Mouse (Mus musculus): Measurements from ENCODE around the gene Tspan9. TPM values are rescaled to one million over a fixed set of nuclear protein-coding genes. Genes with fewer than 3 reads are reported as not detected.

Tspan9 gene
- polyA plus RNA-seq, 1 experiment from 2014 or later: 141 TPM

DNA sequence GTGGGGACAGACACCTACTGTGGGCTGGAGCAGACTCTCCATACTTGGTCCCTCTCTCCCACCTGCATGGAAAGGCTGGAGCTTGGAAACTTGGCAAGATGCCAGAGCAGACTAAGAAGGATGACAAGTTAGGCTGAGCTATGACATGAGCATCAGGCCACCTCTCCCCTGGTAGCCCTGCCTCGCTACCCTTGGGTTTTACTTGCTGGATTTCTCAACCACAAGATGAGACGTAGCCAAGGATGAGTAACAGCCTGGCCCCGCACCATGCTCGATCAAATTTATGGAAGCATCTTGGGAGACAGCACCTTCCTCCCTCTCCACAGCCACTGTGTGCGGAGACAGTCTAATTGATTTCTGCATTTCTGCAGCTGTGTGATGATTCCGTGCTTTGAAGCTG, 28.3 kb downstream of the Tspan9 start:
- no peak overlapping the region for H3K4me3 ChIP-seq
- no peak overlapping the region for H3K4me2 ChIP-seq
- no peak for ATAC-seq (ENCODE audit: insufficient number of reproducible peaks, low FRiP score, low TSS enrichment, low read depth)
- 69% methylated on average over 6 of the region's 6 CpGs for WGBS
- no peaks in the 10 kb centered on the region for H3K27me3 ChIP-seq
- H3K9ac ChIP-seq: no peak overlapping the region
- no peaks in the 10 kb centered on the region for H3K9me3 ChIP-seq
- peaks cover 40% of the 10 kb centered on the region for H3K4me1 ChIP-seq
- H3K36me3 ChIP-seq: peaks cover 5% of the 10 kb centered on the region; the same call in 1 of the 2 replicates
- no peak overlapping the region for H3K27ac ChIP-seq

DNA sequence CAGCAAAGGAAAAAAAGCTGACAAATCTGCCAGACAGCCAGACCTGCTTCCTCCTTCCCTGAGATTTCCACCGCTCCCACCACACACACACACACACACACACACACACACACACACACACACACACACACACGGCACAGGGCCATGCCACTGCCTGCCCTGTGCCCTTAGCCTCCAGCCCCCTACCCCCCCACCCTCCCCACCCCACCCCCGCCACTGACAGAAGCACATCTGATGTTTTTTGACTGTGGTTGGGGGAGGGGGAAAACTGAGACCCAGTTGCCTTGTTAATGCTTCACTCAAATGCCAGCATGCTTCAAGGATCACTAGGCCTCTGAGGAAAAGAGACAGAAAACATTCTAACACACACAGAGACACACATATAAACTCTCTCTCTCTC, 30.8 kb downstream of the Tspan9 start:
- H3K4me3 ChIP-seq: no peak overlapping the region
- no peak overlapping the region; the same call in 1 of the 2 replicates for H3K27ac ChIP-seq
- no peak for ATAC-seq (ENCODE audit: insufficient number of reproducible peaks, low FRiP score, low TSS enrichment, low read depth)
- H3K4me1 ChIP-seq: peaks cover 52% of the 10 kb centered on the region
- no peaks in the 10 kb centered on the region for H3K9me3 ChIP-seq
- 31% methylated on average over 3 of the region's 3 CpGs for WGBS
- H3K4me2 ChIP-seq: no peak overlapping the region
- H3K36me3 ChIP-seq: no peaks in the 10 kb centered on the region
- H3K9ac ChIP-seq: no peak overlapping the region
- no peaks in the 10 kb centered on the region for H3K27me3 ChIP-seq

DNA sequence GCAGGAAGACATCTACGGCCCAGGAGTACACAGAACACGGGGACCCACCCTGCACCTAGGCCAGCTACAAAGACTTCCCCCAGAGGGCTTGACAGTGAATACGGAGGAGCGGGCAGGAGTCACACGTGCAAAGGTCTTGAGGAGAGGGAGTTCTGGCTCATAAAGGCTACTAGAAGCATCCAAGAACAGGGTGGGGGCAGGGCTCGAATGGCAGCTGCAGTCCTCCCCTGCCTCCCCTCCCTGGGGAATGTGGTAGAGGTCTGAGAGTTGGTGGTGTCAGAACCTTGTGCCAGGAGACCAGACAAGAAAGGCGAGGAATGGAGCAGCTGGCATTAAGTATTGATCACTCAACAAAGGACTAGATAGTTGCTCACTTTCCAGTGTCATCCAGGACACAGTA, 31.6 kb downstream of the Tspan9 start:
- H3K9ac ChIP-seq: no peak overlapping the region
- H3K9me3 ChIP-seq: no peaks in the 10 kb centered on the region
- no peaks in the 10 kb centered on the region for H3K36me3 ChIP-seq
- ATAC-seq (ENCODE audit: insufficient number of reproducible peaks, low FRiP score, low TSS enrichment, low read depth): no peak
- H3K27me3 ChIP-seq: no peaks in the 10 kb centered on the region
- WGBS: 39% methylated on average over 7 of the region's 7 CpGs
- no peak overlapping the region for H3K27ac ChIP-seq
- H3K4me1 ChIP-seq: peaks cover 53% of the 10 kb centered on the region
- H3K4me2 ChIP-seq: no peak overlapping the region
- H3K4me3 ChIP-seq: no peak overlapping the region

DNA sequence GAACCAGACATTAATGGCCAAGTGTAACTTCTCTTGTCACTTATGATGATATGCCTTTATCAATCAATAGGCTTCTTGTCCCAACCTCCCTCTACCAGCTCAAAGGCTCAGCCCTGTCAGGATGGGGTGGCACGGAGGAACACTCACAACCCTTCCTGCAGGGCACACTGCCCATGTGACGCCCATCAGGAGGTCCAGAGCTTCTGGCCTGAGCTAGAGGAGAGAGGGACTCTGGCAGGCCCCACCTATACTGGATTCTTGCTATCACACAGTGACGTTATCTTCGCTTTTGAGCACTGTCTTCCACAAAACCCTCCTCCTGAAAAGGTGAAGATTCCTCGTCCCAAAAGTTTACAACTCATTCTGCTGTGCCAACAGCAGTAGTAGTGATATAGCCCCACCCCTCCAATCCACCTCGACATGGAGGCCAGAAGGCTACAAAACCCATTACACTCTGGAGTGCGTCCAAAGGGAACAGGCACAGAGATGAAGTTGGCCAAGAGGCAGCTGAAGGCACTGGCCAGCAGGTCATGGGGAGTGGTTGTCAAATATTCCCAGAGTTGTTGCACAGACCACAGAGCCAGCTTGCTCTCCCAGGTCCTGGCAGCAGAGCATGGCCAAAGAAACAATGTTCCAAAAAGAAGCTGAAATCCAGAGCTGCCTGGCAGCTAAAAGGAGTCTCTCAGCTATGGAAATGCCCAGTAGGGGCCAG, 34.9 kb downstream of the Tspan9 start:
- Histone ChIP-seq H3K4me3 (no peak overlapping the region), H3K4me2 (no peak overlapping the region), H3K27ac (no peak overlapping the region), H3K9me3 (no peaks in the 10 kb centered on the region), H3K4me1 (peaks cover 68% of the 10 kb centered on the region), H3K36me3 (no peaks in the 10 kb centered on the region), H3K9ac (no peak overlapping the region), H3K27me3 (no peaks in the 10 kb centered on the region)
- 68% methylated on average over 7 of the region's 7 CpGs for WGBS
- no peak for ATAC-seq (ENCODE audit: insufficient number of reproducible peaks, low FRiP score, low TSS enrichment, low read depth)

DNA sequence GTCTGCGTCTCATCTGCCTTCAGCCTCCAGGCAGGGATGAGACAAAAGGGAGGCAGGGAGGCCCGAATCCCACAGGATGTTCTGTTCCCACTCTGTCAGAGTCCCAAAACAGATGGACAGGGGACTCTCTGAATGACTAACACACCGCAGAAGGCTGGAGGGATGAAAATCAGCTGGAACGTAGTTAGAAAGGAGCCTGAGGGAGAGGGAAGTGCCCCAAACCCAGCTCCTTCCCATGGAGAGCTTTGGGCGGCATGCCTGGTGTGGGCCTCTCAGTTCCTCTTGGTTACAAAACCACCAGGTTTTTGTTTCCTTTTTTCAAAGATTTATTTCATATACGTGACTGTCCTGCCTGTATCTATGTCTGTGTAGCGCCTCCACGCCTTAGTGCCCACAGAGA, 35.7 kb downstream of the Tspan9 start:
- Histone ChIP-seq H3K9me3 (no peaks in the 10 kb centered on the region), H3K4me3 (no peak overlapping the region), H3K4me1 (peaks cover 66% of the 10 kb centered on the region), H3K27me3 (no peaks in the 10 kb centered on the region), H3K36me3 (no peaks in the 10 kb centered on the region), H3K9ac (no peak overlapping the region), H3K4me2 (no peak overlapping the region), H3K27ac (peak overlapping the region; percentile 18; the same call in 1 of the 2 replicates)
- ATAC-seq (ENCODE audit: insufficient number of reproducible peaks, low FRiP score, low TSS enrichment, low read depth): no peak
- WGBS: 56% methylated on average over 8 of the region's 8 CpGs

DNA sequence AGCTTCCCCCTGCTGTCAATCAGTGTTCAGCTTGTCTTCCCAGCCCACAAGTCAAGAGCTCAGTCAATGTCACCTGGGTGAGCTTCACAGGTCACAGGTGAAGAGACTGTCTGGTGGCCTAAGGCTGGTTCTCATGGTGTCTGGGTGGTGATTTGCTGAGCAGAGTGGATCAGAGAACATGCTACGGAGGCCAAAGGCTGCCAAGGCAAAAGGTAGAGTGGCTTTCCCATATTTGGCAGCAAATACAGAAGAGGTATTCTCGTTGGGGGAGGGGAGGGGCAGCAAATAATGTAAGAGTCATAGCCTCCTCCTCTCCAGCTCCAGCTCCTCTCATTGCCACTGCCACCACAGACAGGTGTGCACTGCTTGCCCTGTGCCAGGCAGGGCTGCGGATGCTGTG, 37.2 kb downstream of the Tspan9 start:
- H3K4me3 ChIP-seq: no peak overlapping the region
- H3K9ac ChIP-seq: no peak overlapping the region
- H3K27me3 ChIP-seq: no peaks in the 10 kb centered on the region
- H3K36me3 ChIP-seq: no peaks in the 10 kb centered on the region
- no peak overlapping the region for H3K4me2 ChIP-seq
- 66% methylated on average over 3 of the region's 3 CpGs for WGBS
- H3K9me3 ChIP-seq: no peaks in the 10 kb centered on the region
- H3K4me1 ChIP-seq: peaks cover 58% of the 10 kb centered on the region
- H3K27ac ChIP-seq: peak overlapping the region; percentile 83
- ATAC-seq (ENCODE audit: insufficient number of reproducible peaks, low FRiP score, low TSS enrichment, low read depth): no peak

DNA sequence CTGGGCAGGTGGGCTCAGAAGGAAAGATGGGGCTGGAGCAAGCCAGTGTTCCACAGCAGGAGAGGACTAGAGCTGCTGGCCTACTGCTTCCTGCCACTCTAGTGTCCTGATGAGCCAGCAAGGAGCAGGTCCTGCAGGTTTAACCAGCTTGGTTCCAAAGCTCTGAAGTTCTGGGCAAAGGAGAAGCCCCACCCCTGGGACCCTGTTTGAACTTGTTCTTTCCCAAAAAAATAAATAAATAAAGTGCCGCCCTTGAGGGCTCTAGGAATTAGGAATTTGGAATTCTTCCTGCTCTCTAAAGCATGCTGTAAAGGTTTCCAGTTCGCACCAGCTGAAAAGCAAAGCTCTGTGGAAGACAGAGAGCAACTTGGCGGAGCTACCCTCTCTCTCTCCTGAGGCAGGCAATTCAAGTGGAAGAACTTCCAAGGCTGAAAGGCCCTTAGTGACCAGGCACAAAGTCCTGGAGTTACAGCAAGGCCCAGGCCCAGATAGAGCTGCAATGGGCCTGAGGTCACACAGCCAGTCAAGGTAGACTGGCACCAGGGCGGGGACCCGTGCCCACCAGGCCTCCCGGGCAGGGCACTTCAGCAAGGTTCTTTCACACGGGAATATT, 38.6 kb downstream of the Tspan9 start:
- Histone ChIP-seq H3K9ac (no peak overlapping the region), H3K4me2 (no peak overlapping the region), H3K36me3 (no peaks in the 10 kb centered on the region), H3K27me3 (no peaks in the 10 kb centered on the region), H3K9me3 (no peaks in the 10 kb centered on the region), H3K4me1 (peaks cover 59% of the 10 kb centered on the region), H3K4me3 (no peak overlapping the region), H3K27ac (peak overlapping the region; percentile 83)
- peak; percentile 9; the same call in 1 of the 2 replicates for ATAC-seq (ENCODE audit: insufficient number of reproducible peaks, low FRiP score, low TSS enrichment, low read depth)
- WGBS: 58% methylated on average over 7 of the region's 7 CpGs

DNA sequence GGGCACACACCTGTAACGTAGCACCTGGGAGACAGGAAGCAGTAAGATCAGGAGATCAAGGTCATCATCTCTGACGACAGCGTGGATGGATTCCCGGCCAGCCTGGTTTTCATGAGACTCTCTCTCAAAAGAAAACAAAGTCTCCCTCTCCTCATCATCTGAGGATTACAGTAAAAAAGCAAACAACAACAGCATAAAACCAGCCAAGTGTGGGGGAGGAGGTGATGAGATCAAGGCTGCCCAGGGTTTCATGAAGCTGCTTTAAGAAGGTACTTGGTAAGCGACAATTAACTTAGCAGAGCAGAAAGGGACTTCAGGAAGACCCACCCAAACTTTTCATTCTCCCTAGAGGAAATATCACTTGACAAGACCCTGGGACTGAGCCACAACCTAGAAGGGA, 39.5 kb downstream of the Tspan9 start:
- no peaks in the 10 kb centered on the region for H3K27me3 ChIP-seq
- no peaks in the 10 kb centered on the region for H3K9me3 ChIP-seq
- no peaks in the 10 kb centered on the region for H3K36me3 ChIP-seq
- H3K27ac ChIP-seq: no peak overlapping the region
- 77% methylated on average over 5 of the region's 5 CpGs for WGBS
- no peak overlapping the region for H3K4me3 ChIP-seq
- peaks cover 69% of the 10 kb centered on the region for H3K4me1 ChIP-seq
- no peak overlapping the region for H3K4me2 ChIP-seq
- no peak overlapping the region for H3K9ac ChIP-seq
- ATAC-seq (ENCODE audit: insufficient number of reproducible peaks, low FRiP score, low TSS enrichment, low read depth): no peak

DNA sequence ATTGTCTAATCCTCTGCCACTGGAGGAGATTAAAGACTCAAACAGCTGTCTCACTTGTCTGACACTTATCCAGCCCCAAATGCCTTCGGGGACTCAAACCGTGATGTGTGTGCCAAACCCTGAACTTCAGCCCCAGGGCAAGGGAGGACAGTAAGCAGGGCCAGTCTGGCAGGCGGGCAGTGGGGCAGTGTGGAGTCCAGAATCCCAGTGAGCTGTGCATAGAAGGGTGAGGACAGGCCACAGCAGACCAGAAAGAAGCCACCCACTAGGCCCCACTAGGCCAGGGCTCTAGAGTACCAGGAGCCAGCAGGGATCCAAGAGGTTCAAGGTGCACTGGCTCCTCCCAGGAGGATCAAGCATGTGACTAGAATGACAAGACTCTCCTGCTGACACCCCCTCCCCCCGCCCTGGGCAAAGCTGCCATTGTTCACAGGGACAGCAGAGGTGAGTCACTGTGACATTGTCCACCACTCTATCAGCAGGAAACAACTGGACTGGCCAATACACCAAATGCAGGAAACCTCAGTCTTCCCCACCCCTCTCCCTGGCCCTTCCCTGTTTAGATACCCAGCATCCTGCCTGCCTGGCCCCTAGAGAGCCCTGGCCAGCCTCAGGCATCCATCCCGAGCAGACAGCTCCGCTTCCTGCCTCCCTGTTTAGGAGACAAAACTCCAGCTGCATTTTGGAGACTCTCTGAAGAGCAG, 40.9 kb downstream of the Tspan9 start:
- H3K4me2 ChIP-seq: no peak overlapping the region
- H3K27me3 ChIP-seq: no peaks in the 10 kb centered on the region
- 47% methylated on average over 6 of the region's 6 CpGs for WGBS
- ATAC-seq (ENCODE audit: insufficient number of reproducible peaks, low FRiP score, low TSS enrichment, low read depth): peak; percentile 17; the same call in 1 of the 2 replicates
- H3K9ac ChIP-seq: no peak overlapping the region
- H3K9me3 ChIP-seq: no peaks in the 10 kb centered on the region
- H3K4me1 ChIP-seq: peaks cover 56% of the 10 kb centered on the region
- no peaks in the 10 kb centered on the region for H3K36me3 ChIP-seq
- H3K4me3 ChIP-seq: no peak overlapping the region
- peak overlapping the region; percentile 62; the same call in 1 of the 2 replicates for H3K27ac ChIP-seq

DNA sequence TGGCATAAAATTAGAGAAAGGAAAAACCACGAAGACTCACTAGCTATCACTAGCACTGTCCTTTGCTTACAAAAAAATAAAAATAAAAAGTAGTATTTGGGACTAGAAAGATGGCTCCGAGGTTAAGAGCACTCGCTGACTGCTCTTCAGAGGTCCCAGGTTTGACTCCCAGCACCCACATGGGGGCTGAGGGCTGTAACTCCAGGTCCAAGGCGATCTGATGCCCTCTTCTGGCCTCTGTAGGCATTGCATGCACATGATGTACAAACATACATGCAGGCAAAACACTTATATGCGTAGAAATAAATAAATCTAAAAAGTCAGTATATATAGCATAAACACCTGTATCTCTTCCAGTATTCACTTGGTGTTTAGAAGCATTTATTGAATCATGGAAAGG, 43.5 kb downstream of the Tspan9 start:
- H3K27me3 ChIP-seq: no peaks in the 10 kb centered on the region
- WGBS: 77% methylated on average over 5 of the region's 5 CpGs
- peaks cover 51% of the 10 kb centered on the region for H3K4me1 ChIP-seq
- H3K36me3 ChIP-seq: no peaks in the 10 kb centered on the region
- ATAC-seq (ENCODE audit: insufficient number of reproducible peaks, low FRiP score, low TSS enrichment, low read depth): no peak
- H3K9me3 ChIP-seq: no peaks in the 10 kb centered on the region
- H3K4me2 ChIP-seq: no peak overlapping the region
- no peak overlapping the region for H3K9ac ChIP-seq
- H3K4me3 ChIP-seq: no peak overlapping the region
- peak overlapping the region; percentile 59; the same call in 1 of the 2 replicates for H3K27ac ChIP-seq

DNA sequence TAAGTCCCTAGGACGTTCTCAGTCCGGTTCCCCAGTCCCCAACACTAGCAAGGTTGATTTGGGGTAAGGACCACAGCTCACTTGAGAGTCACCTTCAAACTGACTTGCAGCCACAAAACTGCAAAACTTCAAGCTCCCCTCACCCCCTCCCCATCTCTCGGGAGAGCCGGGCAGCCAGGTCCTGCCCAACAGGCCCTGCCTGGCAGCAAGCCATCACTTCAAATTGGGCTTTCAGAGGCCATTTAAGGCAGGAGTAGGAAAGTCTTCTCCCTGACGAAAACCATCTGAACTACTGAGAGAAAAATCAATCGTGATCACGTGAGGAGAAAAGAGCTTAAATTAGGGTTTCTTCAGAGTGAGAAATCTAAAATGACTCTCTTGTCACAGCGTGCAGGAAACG, 44.2 kb downstream of the Tspan9 start:
- peak overlapping the region; percentile 59; the same call in 1 of the 2 replicates for H3K27ac ChIP-seq
- no peak overlapping the region for H3K9ac ChIP-seq
- H3K4me3 ChIP-seq: no peak overlapping the region
- no peak overlapping the region for H3K4me2 ChIP-seq
- H3K9me3 ChIP-seq: no peaks in the 10 kb centered on the region
- peaks cover 46% of the 10 kb centered on the region for H3K4me1 ChIP-seq
- no peak for ATAC-seq (ENCODE audit: insufficient number of reproducible peaks, low FRiP score, low TSS enrichment, low read depth)
- H3K27me3 ChIP-seq: no peaks in the 10 kb centered on the region
- WGBS: 32% methylated on average over 9 of the region's 9 CpGs
- H3K36me3 ChIP-seq: no peaks in the 10 kb centered on the region

DNA sequence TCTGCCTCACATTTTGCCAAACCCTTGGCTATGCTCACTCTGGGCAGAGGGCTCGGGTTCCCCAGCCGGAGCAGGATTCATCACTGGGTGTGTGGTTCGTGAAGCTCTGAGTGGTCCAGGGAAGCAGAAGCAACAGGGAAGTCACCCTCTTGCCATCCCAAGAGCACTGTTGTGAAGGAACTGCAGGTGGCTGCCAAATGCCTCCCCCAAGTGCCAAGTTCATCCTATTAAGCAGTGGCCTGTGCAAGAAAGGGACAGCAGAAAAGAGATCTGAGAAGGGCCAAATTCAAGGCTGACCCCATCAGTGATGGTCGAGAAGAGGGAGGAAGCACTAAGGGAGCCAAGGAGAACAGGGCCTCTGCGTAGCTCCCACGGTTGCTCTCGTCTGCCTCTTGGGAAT, 46.9 kb downstream of the Tspan9 start:
- Histone ChIP-seq H3K36me3 (no peaks in the 10 kb centered on the region), H3K4me3 (no peak overlapping the region), H3K9me3 (no peaks in the 10 kb centered on the region), H3K4me1 (peaks cover 46% of the 10 kb centered on the region), H3K27ac (no peak overlapping the region), H3K4me2 (no peak overlapping the region), H3K9ac (no peak overlapping the region), H3K27me3 (no peaks in the 10 kb centered on the region)
- 88% methylated on average over 7 of the region's 7 CpGs for WGBS
- no peak for ATAC-seq (ENCODE audit: insufficient number of reproducible peaks, low FRiP score, low TSS enrichment, low read depth)

Data from limb, embryonic 15.5 days (tissue).